Mouse (Mus musculus): ENCODE data around the gene Eno1. TPM values are rescaled to one million over a fixed set of nuclear protein-coding genes. Genes with fewer than 3 reads are reported as not detected.
A peak's percentile ranks its signal among the peaks of the same experiment; 100 is the strongest.

Eno1 gene
- polyA plus RNA-seq, 1 experiment from 2014 or later: 1,515 TPM

GRCm38 (mm10) chr4:150250549-150251422 lies 14.3 kb downstream of the Eno1 start:
- Histone ChIP-seq H3K27ac (ENCODE audit: low read depth, low read length) (peak overlapping the region; percentile 40), H3K9ac (ENCODE audit: low read depth, low read length) (no peak overlapping the region), H3K4me1 (replicated peaks; ENCODE audit: control insufficient read depth, insufficient read depth, low read length) (peaks cover 3% of the 10 kb centered on the region; the same call in 1 of the 2 replicates), H3K27me3 (ENCODE audit: control insufficient read depth, insufficient read depth, low read length) (no peaks in the 10 kb centered on the region), H3K4me2 (replicated peaks; ENCODE audit: low read depth, low read length) (no peak overlapping the region), H3K9me3 (ENCODE audit: control insufficient read depth, low read length) (no peaks in the 10 kb centered on the region), H3K36me3 (ENCODE audit: control insufficient read depth, insufficient read depth, low read length) (peaks cover 10% of the 10 kb centered on the region), H3K4me3 (ENCODE audit: low read depth, low read length) (no peak overlapping the region)
- WGBS: 50% methylated on average over 18 of the region's 18 CpGs
- ATAC-seq (ENCODE audit: low FRiP score) (no peak), DNase-seq (ENCODE audit: low spot score) (peak; percentile 28)

- H3K27ac ChIP-seq (ENCODE audit: low read depth, low read length): no peak overlapping the region
- H3K4me2 ChIP-seq (replicated peaks; ENCODE audit: low read depth, low read length): no peak overlapping the region
- DNase-seq (ENCODE audit: low spot score) (no peak), ATAC-seq (ENCODE audit: low FRiP score) (no peak)
- no peaks in the 10 kb centered on the region for H3K9me3 ChIP-seq (ENCODE audit: control insufficient read depth, low read length)
- peaks cover 6% of the 10 kb centered on the region; the same call in 1 of the 2 replicates for H3K4me1 ChIP-seq (replicated peaks; ENCODE audit: control insufficient read depth, insufficient read depth, low read length)
- peaks cover 2% of the 10 kb centered on the region; the same call in 1 of the 2 replicates for H3K36me3 ChIP-seq (ENCODE audit: control insufficient read depth, insufficient read depth, low read length)
- H3K4me3 ChIP-seq (ENCODE audit: low read depth, low read length): no peak overlapping the region
- 76% methylated on average over 4 of the region's 4 CpGs for WGBS
- no peaks in the 10 kb centered on the region for H3K27me3 ChIP-seq (ENCODE audit: control insufficient read depth, insufficient read depth, low read length)
- no peak overlapping the region for H3K9ac ChIP-seq (ENCODE audit: low read depth, low read length)
Observed at GRCm38 (mm10) chr4:150254416-150254815, 17.9 kb downstream of the Eno1 start.

DNA sequence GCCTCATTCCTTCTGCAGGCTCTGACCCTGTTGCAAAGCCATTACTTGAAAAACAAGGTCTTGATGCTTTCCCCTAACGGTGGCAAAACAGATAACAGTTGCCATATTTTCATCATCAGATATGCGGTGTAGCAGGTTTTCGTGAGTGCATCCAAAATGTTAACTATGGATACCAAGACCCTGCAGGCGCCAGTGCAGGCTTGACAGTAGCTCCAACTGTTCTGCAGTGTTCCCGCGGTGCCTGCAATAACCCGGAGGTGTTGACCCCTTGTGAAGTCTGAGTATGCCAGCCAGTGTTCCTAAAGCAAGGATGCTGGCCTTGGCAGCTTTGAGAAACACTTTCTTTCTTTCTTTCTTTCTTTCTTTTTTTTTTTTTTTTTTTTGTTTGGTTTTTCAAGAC lies 18.7 kb downstream of the Eno1 start:
- no peak overlapping the region for H3K4me3 ChIP-seq (ENCODE audit: low read depth, low read length)
- H3K36me3 ChIP-seq (ENCODE audit: control insufficient read depth, insufficient read depth, low read length): no peaks in the 10 kb centered on the region
- H3K9me3 ChIP-seq (ENCODE audit: control insufficient read depth, low read length): no peaks in the 10 kb centered on the region
- H3K27ac ChIP-seq (ENCODE audit: low read depth, low read length): no peak overlapping the region
- peaks cover 6% of the 10 kb centered on the region; the same call in 1 of the 2 replicates for H3K4me1 ChIP-seq (replicated peaks; ENCODE audit: control insufficient read depth, insufficient read depth, low read length)
- ATAC-seq (ENCODE audit: low FRiP score) (no peak), DNase-seq (ENCODE audit: low spot score) (no peak)
- H3K4me2 ChIP-seq (replicated peaks; ENCODE audit: low read depth, low read length): no peak overlapping the region
- WGBS: 92% methylated on average over 7 of the region's 7 CpGs
- no peak overlapping the region for H3K9ac ChIP-seq (ENCODE audit: low read depth, low read length)
- H3K27me3 ChIP-seq (ENCODE audit: control insufficient read depth, insufficient read depth, low read length): no peaks in the 10 kb centered on the region

- no peak overlapping the region for H3K4me2 ChIP-seq (replicated peaks; ENCODE audit: low read depth, low read length)
- no peaks in the 10 kb centered on the region for H3K9me3 ChIP-seq (ENCODE audit: control insufficient read depth, low read length)
- no peak overlapping the region for H3K4me3 ChIP-seq (ENCODE audit: low read depth, low read length)
- 54% methylated on average over 20 of the region's 20 CpGs for WGBS
- no peak overlapping the region for H3K9ac ChIP-seq (ENCODE audit: low read depth, low read length)
- H3K27me3 ChIP-seq (ENCODE audit: control insufficient read depth, insufficient read depth, low read length): no peaks in the 10 kb centered on the region
- no peak overlapping the region for H3K27ac ChIP-seq (ENCODE audit: low read depth, low read length)
- DNase-seq (ENCODE audit: low spot score) (peak; percentile 90), ATAC-seq (ENCODE audit: low FRiP score) (peak; percentile 81; the same call in 1 of the 2 replicates)
- H3K4me1 ChIP-seq (replicated peaks; ENCODE audit: control insufficient read depth, insufficient read depth, low read length): 0 out of 2 replicates have a peak, but pooled peaks cover 3% of the 10 kb centered on the region
- no peaks in the 10 kb centered on the region for H3K36me3 ChIP-seq (ENCODE audit: control insufficient read depth, insufficient read depth, low read length)
Observed at GRCm38 (mm10) chr4:150257252-150258204, 21.0 kb downstream of the Eno1 start.

DNA sequence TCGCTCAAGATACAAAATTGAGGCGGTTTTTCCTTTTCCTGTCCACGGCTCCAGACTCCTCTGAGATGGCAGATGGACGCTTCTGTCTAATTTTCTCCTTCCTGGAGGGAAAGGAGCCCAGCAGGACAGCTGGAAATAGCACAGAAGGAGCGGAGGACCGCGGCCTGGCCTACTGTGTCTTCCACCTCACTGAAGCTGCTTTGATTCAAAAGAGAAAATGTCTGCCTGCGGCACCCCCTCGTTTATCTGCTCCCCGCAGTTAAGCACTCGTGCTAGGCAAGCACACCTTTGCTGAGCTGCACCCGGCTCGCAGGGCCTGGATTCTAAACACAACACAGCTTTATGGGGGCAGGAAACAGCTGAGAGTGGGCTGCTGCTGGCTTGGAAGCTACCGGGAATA lies 21.9 kb downstream of the Eno1 start:
- ATAC-seq (ENCODE audit: low FRiP score) (no peak), DNase-seq (ENCODE audit: low spot score) (no peak)
- Histone ChIP-seq H3K4me3 (ENCODE audit: low read depth, low read length) (no peak overlapping the region), H3K9ac (ENCODE audit: low read depth, low read length) (no peak overlapping the region), H3K9me3 (ENCODE audit: control insufficient read depth, low read length) (no peaks in the 10 kb centered on the region), H3K27ac (ENCODE audit: low read depth, low read length) (peak overlapping the region; percentile 47; the same call in 1 of the 2 replicates), H3K4me1 (replicated peaks; ENCODE audit: control insufficient read depth, insufficient read depth, low read length) (0 out of 2 replicates have a peak, but pooled peaks cover 3% of the 10 kb centered on the region), H3K4me2 (replicated peaks; ENCODE audit: low read depth, low read length) (no peak overlapping the region), H3K36me3 (ENCODE audit: control insufficient read depth, insufficient read depth, low read length) (no peaks in the 10 kb centered on the region), H3K27me3 (ENCODE audit: control insufficient read depth, insufficient read depth, low read length) (no peaks in the 10 kb centered on the region)
- 70% methylated on average over 14 of the region's 14 CpGs for WGBS

GRCm38 (mm10) chr4:150259577-150259976 lies 23.1 kb downstream of the Eno1 start:
- Histone ChIP-seq H3K9ac (ENCODE audit: low read depth, low read length) (no peak overlapping the region), H3K27me3 (ENCODE audit: control insufficient read depth, insufficient read depth, low read length) (no peaks in the 10 kb centered on the region), H3K27ac (ENCODE audit: low read depth, low read length) (no peak overlapping the region), H3K36me3 (ENCODE audit: control insufficient read depth, insufficient read depth, low read length) (no peaks in the 10 kb centered on the region), H3K4me1 (replicated peaks; ENCODE audit: control insufficient read depth, insufficient read depth, low read length) (0 out of 2 replicates have a peak, but pooled peaks cover 3% of the 10 kb centered on the region), H3K4me3 (ENCODE audit: low read depth, low read length) (no peak overlapping the region), H3K4me2 (replicated peaks; ENCODE audit: low read depth, low read length) (no peak overlapping the region), H3K9me3 (ENCODE audit: control insufficient read depth, low read length) (no peaks in the 10 kb centered on the region)
- 92% methylated on average over 7 of the region's 7 CpGs for WGBS
- DNase-seq (ENCODE audit: low spot score): no peak
- ATAC-seq (ENCODE audit: low FRiP score): no peak

DNA sequence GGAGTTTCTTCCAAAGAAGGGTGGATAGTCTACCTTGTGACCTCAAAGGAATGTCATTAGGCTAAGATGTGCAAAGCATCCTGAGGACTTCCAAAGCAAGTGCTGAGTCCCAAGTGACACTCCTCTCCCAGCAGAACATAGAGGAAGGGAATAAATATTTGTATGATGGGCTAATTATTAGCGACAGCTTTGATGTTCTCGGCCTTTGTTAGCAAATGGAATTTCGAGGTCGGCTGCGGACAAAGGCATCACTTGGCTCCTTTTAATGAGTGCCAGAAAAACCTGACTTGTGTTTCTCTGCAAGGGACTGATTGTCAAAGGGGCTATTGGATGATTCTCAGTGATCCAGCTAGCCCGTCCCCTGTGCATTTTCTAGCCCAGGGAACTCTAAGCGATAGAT lies 23.6 kb downstream of the Eno1 start:
- DNase-seq (ENCODE audit: low spot score) (no peak), ATAC-seq (ENCODE audit: low FRiP score) (no peak)
- H3K4me3 ChIP-seq (ENCODE audit: low read depth, low read length): no peak overlapping the region
- H3K4me1 ChIP-seq (replicated peaks; ENCODE audit: control insufficient read depth, insufficient read depth, low read length): 0 out of 2 replicates have a peak, but pooled peaks cover 3% of the 10 kb centered on the region
- no peak overlapping the region for H3K4me2 ChIP-seq (replicated peaks; ENCODE audit: low read depth, low read length)
- H3K9ac ChIP-seq (ENCODE audit: low read depth, low read length): no peak overlapping the region
- H3K27me3 ChIP-seq (ENCODE audit: control insufficient read depth, insufficient read depth, low read length): no peaks in the 10 kb centered on the region
- no peak overlapping the region for H3K27ac ChIP-seq (ENCODE audit: low read depth, low read length)
- whole genome bisulfite sequencing: 44% methylated on average over 7 of the region's 7 CpGs
- H3K36me3 ChIP-seq (ENCODE audit: control insufficient read depth, insufficient read depth, low read length): no peaks in the 10 kb centered on the region
- H3K9me3 ChIP-seq (ENCODE audit: control insufficient read depth, low read length): no peaks in the 10 kb centered on the region

- Histone ChIP-seq H3K36me3 (ENCODE audit: control insufficient read depth, insufficient read depth, low read length) (no peaks in the 10 kb centered on the region), H3K27ac (ENCODE audit: low read depth, low read length) (no peak overlapping the region), H3K4me1 (replicated peaks; ENCODE audit: control insufficient read depth, insufficient read depth, low read length) (0 out of 2 replicates have a peak, but pooled peaks cover 3% of the 10 kb centered on the region), H3K4me3 (ENCODE audit: low read depth, low read length) (no peak overlapping the region), H3K9ac (ENCODE audit: low read depth, low read length) (no peak overlapping the region), H3K4me2 (replicated peaks; ENCODE audit: low read depth, low read length) (no peak overlapping the region), H3K9me3 (ENCODE audit: control insufficient read depth, low read length) (no peaks in the 10 kb centered on the region), H3K27me3 (ENCODE audit: control insufficient read depth, insufficient read depth, low read length) (no peaks in the 10 kb centered on the region)
- 35% methylated on average over 6 of the region's 6 CpGs for WGBS
- peak; percentile 46 for DNase-seq (ENCODE audit: low spot score)
- ATAC-seq (ENCODE audit: low FRiP score): 0 out of 2 replicates have a peak, but pooled peaks have one; percentile 14
Observed at GRCm38 (mm10) chr4:150260745-150261144, 24.2 kb downstream of the Eno1 start.

Data from hindbrain, embryonic 11.5 days (tissue).